Mouse (Mus musculus) embryonic facial prominence, embryonic 11.5 days (tissue): Measurements from ENCODE around the gene Hoxd4. TPM values are rescaled to one million over a fixed set of nuclear protein-coding genes. Genes with fewer than 3 reads are reported as not detected.

Experiments used
- ATAC-seq: fragments of 200-750 bp; cut with Nextera tagmentation; replicated peaks from 2 replicates; pipeline ENCODE4 v1.8.0; 2017; ENCODE audit warnings: low read depth; ENCODE audit not compliant: insufficient number of reproducible peaks, low FRiP score, low TSS enrichment
- DNase-seq: peaks from one replicate; pipeline ENCODE4 v3.0.0-alpha.2; 2015; ENCODE audit warnings: low spot score
- H3K27ac ChIP-seq: fragments of 300-500 bp; sonication (generic); replicated peaks from 2 replicates; pipeline ENCODE4 v1.5.1; 2014; ENCODE audit warnings: mild to moderate bottlenecking, low read depth, low read length, control low read depth
- H3K27me3 ChIP-seq: fragments of 300-500 bp; sonication (generic); 2 replicates; pipeline ENCODE4 v1.6.1; 2014; ENCODE audit warnings: mild to moderate bottlenecking, low read length, moderate library complexity, mixed read lengths; ENCODE audit not compliant: control insufficient read depth, insufficient read depth
- H3K36me3 ChIP-seq: fragments of 300-500 bp; sonication (generic); replicated peaks from 2 replicates; pipeline ENCODE4 v1.6.1; 2014; ENCODE audit warnings: low read depth, mild to moderate bottlenecking, low read length, moderate library complexity, mixed read lengths; ENCODE audit not compliant: control insufficient read depth, insufficient read depth
- H3K4me1 ChIP-seq: fragments of 300-500 bp; sonication (generic); 2 replicates; pipeline ENCODE4 v1.6.1; 2014; ENCODE audit warnings: low read length, mixed read lengths; ENCODE audit not compliant: control insufficient read depth, insufficient read depth
- H3K4me2 ChIP-seq: fragments of 300-500 bp; sonication (generic); 2 replicates; pipeline ENCODE4 v1.6.1; 2014; ENCODE audit warnings: low read depth, mild to moderate bottlenecking, control low read depth, low read length, moderate library complexity
- H3K4me3 ChIP-seq: fragments of 300-500 bp; sonication (generic); 2 replicates; pipeline ENCODE4 v1.5.1; 2014; ENCODE audit warnings: low read depth, low read length, control low read depth
- H3K9ac ChIP-seq: fragments of 300-500 bp; sonication (generic); replicated peaks from 2 replicates; pipeline ENCODE4 v1.6.1; 2014; ENCODE audit warnings: mild to moderate bottlenecking, control low read depth, low read length
- H3K9me3 ChIP-seq: fragments of 300-500 bp; sonication (generic); replicated peaks from 2 replicates; pipeline ENCODE4 v1.6.1; 2016; ENCODE audit warnings: mild to moderate bottlenecking, low read length, inconsistent platforms, mixed read lengths; ENCODE audit not compliant: control insufficient read depth
- WGBS: fragments of 180-500 bp; shearing (Covaris S2); extraction: QIAGEN DNeasy Blood & Tissue Kit; methylation state at CpG from one replicate; pipeline ENCODE4 v1.1.7; 2014; 5-methylcytosine and 5-hydroxymethylcytosine counted together
- polyA plus RNA-seq: library from polyadenylated mRNA; unstranded; fragments of >200 nt; fragmentation: Nextera tagmentation; extraction: Ambion mirVana; gene quantifications from 2 replicates; pipeline ENCODE4 v1.2.1, GENCODE M21; 2014

The Hoxd4 gene
- polyA plus RNA-seq = 0.18 TPM in 1 of 2 replicates, not detected in the other

DNA sequence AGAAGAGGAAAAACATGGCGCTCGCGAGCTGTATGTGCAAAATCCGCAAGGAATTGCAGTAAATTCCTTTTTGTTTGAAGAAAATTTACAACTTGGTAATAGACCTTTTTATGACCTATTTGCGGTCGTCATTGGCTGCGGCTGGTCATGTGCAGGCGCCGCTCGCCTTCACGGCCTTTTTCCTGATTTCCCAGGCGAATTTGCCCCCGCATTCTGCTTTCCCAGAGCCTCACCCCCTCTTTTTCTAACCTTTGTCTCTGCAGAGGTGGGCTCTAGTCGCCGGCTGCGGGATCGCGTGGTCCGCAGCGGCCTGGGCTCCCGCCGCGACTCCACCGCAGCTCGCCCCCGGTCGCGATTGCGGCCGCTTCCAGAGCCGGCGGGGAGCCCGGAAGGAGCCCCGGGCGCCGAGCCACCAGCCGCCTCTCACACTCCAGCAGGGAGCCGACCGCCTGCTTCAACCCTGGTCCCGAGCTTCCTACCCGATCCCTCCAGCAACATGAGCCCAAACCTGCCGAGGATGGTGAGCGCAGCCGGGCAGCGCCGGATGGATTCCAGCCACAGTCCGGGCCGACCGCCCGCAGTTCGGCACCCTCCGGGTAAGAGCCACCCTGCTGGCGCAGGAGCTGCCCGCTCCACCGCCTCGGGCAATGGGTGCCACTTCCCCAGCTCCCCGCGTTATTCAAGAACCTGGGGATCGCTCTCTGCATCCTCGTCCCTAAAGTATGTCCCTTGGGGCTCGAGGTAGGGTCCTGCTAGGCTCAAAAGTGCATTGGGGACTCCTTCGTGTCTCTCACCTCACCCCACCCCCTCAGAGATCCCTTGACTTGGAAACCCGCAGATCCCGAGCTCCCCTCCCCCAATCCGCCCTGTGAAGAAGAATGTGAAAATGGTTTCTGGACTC is at the start of gene Hoxd4, which contains the start of gene Hoxd3:
Gene Hoxd4, plus strand, starts transcription at position 209 of the 901 bp plus-strand sequence.
Gene Hoxd3, plus strand, starts transcription at position 207 of the 901 bp plus-strand sequence.
- no peak for DNase-seq
- under 1% methylated on average over 65 of the region's 65 CpGs for whole genome bisulfite sequencing
- H3K9ac ChIP-seq = no peak within 1 kb of the TSS

DNA sequence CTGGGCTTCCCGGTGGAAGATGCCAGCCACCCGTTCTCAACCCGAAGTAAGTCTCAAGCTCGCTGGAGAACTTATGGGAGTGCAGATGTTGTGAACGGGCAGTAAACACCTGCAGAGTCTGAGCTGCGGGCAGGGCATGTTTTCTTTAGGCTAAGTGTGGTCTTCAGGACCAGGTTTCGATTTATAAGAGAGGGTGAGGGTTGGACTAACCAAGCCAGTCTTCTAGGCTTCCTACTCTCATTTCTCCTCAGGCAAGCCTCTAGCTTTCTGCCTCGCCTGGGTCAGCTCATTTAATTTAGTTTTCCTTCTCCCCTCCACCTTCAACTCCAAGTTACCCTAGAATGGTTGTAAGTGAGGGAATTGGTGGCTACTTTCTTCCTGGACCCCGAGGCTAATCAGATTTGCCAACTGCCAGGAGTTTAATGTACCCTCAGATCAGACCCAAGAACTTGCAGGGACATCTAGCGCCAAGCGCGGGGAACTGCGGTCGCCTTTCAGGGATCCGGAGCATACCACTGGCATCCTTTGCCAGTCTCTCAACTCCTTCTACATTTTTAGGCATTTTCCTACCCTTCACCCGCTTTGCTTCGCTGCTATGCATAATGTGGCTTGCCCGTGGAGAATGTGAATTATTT is 48.3 kb upstream of the Hoxd4 start:
- ATAC-seq (no peak), DNase-seq (no peak)
- no peaks in the 10 kb centered on the region for H3K9me3 ChIP-seq
- WGBS = 2% methylated on average over 18 of the region's 18 CpGs
- H3K4me3 ChIP-seq = no peak overlapping the region
- no peak overlapping the region for H3K27ac ChIP-seq
- no peak overlapping the region for H3K4me2 ChIP-seq
- peaks cover 5% of the 10 kb centered on the region for H3K4me1 ChIP-seq
- peaks cover 79% of the 10 kb centered on the region for H3K27me3 ChIP-seq
- H3K9ac ChIP-seq = no peak overlapping the region
- no peaks in the 10 kb centered on the region for H3K36me3 ChIP-seq

More for the DNA sequence above, at the start of gene Hoxd4, which contains the start of gene Hoxd3:
- Histone ChIP-seq H3K9me3 (no peaks in the 10 kb centered on the region), H3K4me2 (peak within 1 kb of the TSS; percentile 33), H3K36me3 (no peaks in the 10 kb centered on the region), H3K4me1 (0 out of 2 replicates have a peak, but pooled peaks cover 2% of the 10 kb centered on the region), H3K27ac (no peak within 1 kb of the TSS), H3K4me3 (0 out of 2 replicates have a peak within 1 kb of the TSS, but pooled peaks have one; percentile 11), H3K27me3 (peaks cover 83% of the 10 kb centered on the region)
- ATAC-seq = no peak

- Histone ChIP-seq H3K9ac (no peak overlapping the region), H3K4me3 (no peak overlapping the region), H3K9me3 (no peaks in the 10 kb centered on the region), H3K27ac (no peak overlapping the region), H3K27me3 (peaks cover 81% of the 10 kb centered on the region), H3K4me1 (peaks cover 7% of the 10 kb centered on the region), H3K36me3 (no peaks in the 10 kb centered on the region), H3K4me2 (no peak overlapping the region)
- 1% methylated on average over 7 of the region's 7 CpGs for WGBS
- ATAC-seq (no peak), DNase-seq (no peak)
Measured at GRCm38 (mm10) chr2:74666411-74666810, 45.3 kb upstream of the Hoxd4 start.

DNA sequence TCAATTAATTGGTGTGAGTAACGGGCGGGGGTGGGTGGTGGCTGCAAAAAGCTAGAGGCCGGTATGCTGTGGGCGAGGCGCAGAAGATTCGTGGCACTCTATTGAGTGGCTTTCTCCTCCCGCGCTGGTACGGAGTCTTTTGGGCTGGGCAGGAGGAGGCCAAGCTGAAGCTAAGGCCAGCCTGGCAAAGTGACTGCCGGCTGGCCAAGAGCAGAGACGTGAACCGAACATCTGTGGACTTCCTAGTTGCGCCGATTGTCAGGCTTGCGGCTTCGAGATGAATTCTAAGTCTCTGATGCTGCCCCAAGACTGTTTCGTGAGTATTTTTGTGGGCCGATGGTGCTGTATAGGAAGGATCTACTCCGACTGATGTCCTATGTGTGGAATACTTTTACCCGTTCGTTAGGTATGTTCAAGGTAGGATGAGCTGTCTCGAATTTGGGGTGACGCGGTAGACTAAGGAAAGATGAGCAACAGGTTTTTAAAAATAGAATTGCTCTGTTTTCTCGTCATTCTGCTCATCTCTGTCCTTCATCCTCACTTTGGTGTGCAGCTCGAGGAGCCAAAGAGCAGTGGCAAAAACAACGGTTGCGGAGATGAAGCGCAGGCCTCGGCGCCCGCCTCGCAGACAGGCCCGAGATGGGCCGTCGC is 44.4 kb upstream of the Hoxd4 start:
- peaks cover 7% of the 10 kb centered on the region for H3K4me1 ChIP-seq
- no peak overlapping the region for H3K27ac ChIP-seq
- H3K9ac ChIP-seq = no peak overlapping the region
- no peak for DNase-seq
- ATAC-seq = no peak
- H3K36me3 ChIP-seq = no peaks in the 10 kb centered on the region
- no peak overlapping the region for H3K4me2 ChIP-seq
- 2% methylated on average over 36 of the region's 36 CpGs for WGBS
- H3K9me3 ChIP-seq = no peaks in the 10 kb centered on the region
- H3K4me3 ChIP-seq = no peak overlapping the region; the same call in 1 of the 2 replicates
- H3K27me3 ChIP-seq = peaks cover 79% of the 10 kb centered on the region

GRCm38 (mm10) chr2:74667842-74668357 is 43.8 kb upstream of the Hoxd4 start, which contains the start of gene Hoxd13:
TSS of gene Hoxd13 (plus strand) at chr2:74668310.
- H3K36me3 ChIP-seq = no peaks in the 10 kb centered on the region
- H3K27me3 ChIP-seq = peaks cover 80% of the 10 kb centered on the region
- peak within 1 kb of the TSS; percentile 32 for H3K4me3 ChIP-seq
- H3K9ac ChIP-seq = no peak within 1 kb of the TSS; the same call in 1 of the 2 replicates
- H3K4me2 ChIP-seq = peak within 1 kb of the TSS; percentile 51
- no peak within 1 kb of the TSS for H3K27ac ChIP-seq
- DNase-seq (no peak), ATAC-seq (no peak; the same call in 1 of the 2 replicates)
- WGBS = 2% methylated on average over 23 of the region's 51 CpGs
- no peaks in the 10 kb centered on the region for H3K9me3 ChIP-seq
- peaks cover 7% of the 10 kb centered on the region for H3K4me1 ChIP-seq

DNA sequence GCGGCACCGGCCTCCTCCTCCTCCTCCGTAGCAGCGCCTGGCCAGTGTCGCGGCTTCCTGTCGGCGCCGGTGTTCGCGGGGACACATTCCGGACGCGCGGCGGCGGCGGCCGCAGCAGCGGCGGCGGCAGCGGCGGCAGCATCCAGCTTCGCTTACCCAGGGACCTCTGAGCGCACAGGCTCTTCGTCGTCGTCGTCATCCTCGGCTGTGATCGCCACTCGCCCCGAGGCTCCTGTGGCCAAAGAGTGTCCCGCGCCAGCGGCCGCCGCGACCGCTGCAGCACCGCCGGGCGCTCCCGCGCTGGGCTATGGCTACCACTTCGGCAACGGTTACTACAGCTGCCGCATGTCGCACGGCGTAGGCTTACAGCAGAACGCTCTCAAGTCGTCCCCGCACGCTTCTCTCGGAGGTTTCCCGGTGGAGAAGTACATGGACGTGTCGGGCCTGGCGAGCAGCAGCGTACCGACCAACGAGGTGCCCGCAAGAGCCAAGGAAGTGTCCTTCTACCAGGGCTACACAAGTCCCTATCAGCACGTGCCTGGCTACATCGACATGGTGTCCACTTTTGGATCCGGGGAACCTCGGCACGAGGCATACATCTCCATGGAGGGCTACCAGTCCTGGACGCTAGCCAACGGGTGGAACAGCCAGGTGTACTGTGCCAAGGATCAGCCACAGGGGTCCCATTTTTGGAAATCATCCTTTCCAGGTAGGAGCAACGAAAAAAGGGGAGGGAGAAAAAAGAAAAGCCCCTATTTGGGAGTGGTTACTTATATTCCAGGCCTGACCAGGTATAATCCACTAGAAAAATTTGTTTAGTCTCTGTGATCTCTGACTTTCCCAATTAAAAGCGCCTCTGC is 43.1 kb upstream of the Hoxd4 start:
- no peak; the same call in 1 of the 2 replicates for ATAC-seq
- H3K27ac ChIP-seq = no peak overlapping the region
- H3K9me3 ChIP-seq = no peaks in the 10 kb centered on the region
- 0% methylated on average over 57 of the region's 74 CpGs for WGBS
- peak overlapping the region; percentile 32 for H3K4me3 ChIP-seq
- H3K4me1 ChIP-seq = peaks cover 7% of the 10 kb centered on the region
- no peak for DNase-seq
- no peaks in the 10 kb centered on the region for H3K36me3 ChIP-seq
- H3K27me3 ChIP-seq = peaks cover 78% of the 10 kb centered on the region
- H3K9ac ChIP-seq = no peak overlapping the region; the same call in 1 of the 2 replicates
- H3K4me2 ChIP-seq = peak overlapping the region; percentile 51

DNA sequence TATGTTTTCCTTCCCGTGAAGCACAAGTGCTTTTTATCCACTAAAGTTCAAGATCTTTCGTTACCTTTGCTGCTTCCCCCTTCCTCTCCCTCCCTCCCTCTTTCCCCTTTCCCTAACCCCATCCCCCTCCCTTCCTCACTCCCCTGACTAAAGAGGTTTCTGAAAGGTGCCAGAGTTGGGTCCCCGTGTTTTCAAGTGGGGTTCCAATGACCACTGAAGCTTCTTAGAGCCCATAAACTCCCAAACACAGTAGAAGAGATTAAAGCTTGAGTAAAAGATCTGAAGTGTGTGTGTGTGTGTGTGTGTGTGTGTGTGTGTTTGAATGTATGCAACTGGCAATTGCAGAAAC is 42.5 kb upstream of the Hoxd4 start:
- peaks cover 7% of the 10 kb centered on the region for H3K4me1 ChIP-seq
- H3K4me3 ChIP-seq = no peak overlapping the region
- H3K9me3 ChIP-seq = no peaks in the 10 kb centered on the region
- 0% methylated on average over 3 of the region's 3 CpGs for WGBS
- no peak overlapping the region for H3K9ac ChIP-seq
- no peak overlapping the region for H3K4me2 ChIP-seq
- ATAC-seq = no peak
- DNase-seq = no peak
- peaks cover 78% of the 10 kb centered on the region for H3K27me3 ChIP-seq
- H3K36me3 ChIP-seq = no peaks in the 10 kb centered on the region
- H3K27ac ChIP-seq = no peak overlapping the region
